Mouse (Mus musculus): ENCODE results near the gene Amigo3. TPM values are rescaled to one million over a fixed set of nuclear protein-coding genes. Genes with fewer than 3 reads are reported as not detected.

The Amigo3 gene
- total RNA-seq, 2 experiments from 2014 or later: 1.5 to 3.1 TPM

- Histone ChIP-seq H3K27ac (peak overlapping the region; percentile 92), H3K4me3 (peak overlapping the region; percentile 96)
- no peak for DNase-seq
- TF ChIP-seq CTCF (IDR thresholded peaks at IDR 0.05): no peak
- intact Hi-C loops (cut with DNase I): loop anchor here (1.0 to 10.0 kb wide), 4 partner anchors 42 to 320 kb away; no protein-coding TSS in a partner anchor
Measured at GRCm38 (mm10) chr9:108094998-108095411, 42.0 kb downstream of the Amigo3 start.

- Histone ChIP-seq H3K27ac (peak overlapping the region; percentile 92), H3K4me3 (peak overlapping the region; percentile 96)
- intact Hi-C loops (cut with DNase I): loop anchor here (1.0 to 10.0 kb wide), 4 partner anchors 42 to 319 kb away; no protein-coding TSS in a partner anchor
- peak; percentile 75 for TF ChIP-seq CTCF (IDR thresholded peaks at IDR 0.05)
- peak; percentile 72 for DNase-seq
Measured at GRCm38 (mm10) chr9:108095518-108095917, 42.6 kb downstream of the Amigo3 start.

- DNase-seq: no peak
- H3K4me3 ChIP-seq: no peak overlapping the region
- no peak for TF ChIP-seq CTCF (IDR thresholded peaks at IDR 0.05)
- H3K27ac ChIP-seq: peak overlapping the region; percentile 13; the same call in 1 of the 2 replicates
- intact Hi-C loops (cut with DNase I): loop anchor here (1.0 to 10.0 kb wide), 4 partner anchors 41 to 319 kb away; no protein-coding TSS in a partner anchor
Measured at GRCm38 (mm10) chr9:108095949-108096712, 43.2 kb downstream of the Amigo3 start.

- no peak for DNase-seq
Measured at GRCm38 (mm10) chr9:108099619-108100018, 46.7 kb downstream of the Amigo3 start.

GRCm38 (mm10) chr9:108104766-108105548 lies 52.0 kb downstream of the Amigo3 start:
- Histone ChIP-seq H3K27ac (no peak overlapping the region), H3K4me3 (no peak overlapping the region)
- intact Hi-C loops (cut with DNase I): no loop called here

More at GRCm38 (mm10) chr9:108099619-108100018, 46.7 kb downstream of the Amigo3 start:
- no peak overlapping the region for H3K27ac ChIP-seq
- no peak overlapping the region for H3K4me3 ChIP-seq
- intact Hi-C loops (cut with DNase I): loop anchor here (5.0 to 10.0 kb wide), 2 partner anchors 38 to 315 kb away; no protein-coding TSS in a partner anchor
- no peak for TF ChIP-seq CTCF (IDR thresholded peaks at IDR 0.05)

More at GRCm38 (mm10) chr9:108104766-108105548, 52.0 kb downstream of the Amigo3 start:
- TF ChIP-seq CTCF (IDR thresholded peaks at IDR 0.05): no peak
- no peak for DNase-seq

Small RNAs within 50 kb of the gene (microRNA-seq; reads per million reads assigned to microRNA genes)
- gene Gm47303: not detected
- not detected for gene Mir7088

Other genes with a start within 250 kb of the Amigo3 start
- 10 to 100 TPM; 22.0 to 22.7 TPM for gene Rbm6, start 179.9 kb upstream of the Amigo3 start, total RNA-seq (2021)
- gene Mon1a, start 165.0 kb upstream of the Amigo3 start, total RNA-seq (2021): 10 to 100 TPM in 1 of 2 experiments, 1 to 10 TPM in 1; 9.6 to 11.3 TPM
- gene Mst1r, start 146.3 kb upstream of the Amigo3 start, total RNA-seq (2021): under 1 TPM; 0.54 to 0.81 TPM
- not detected for gene Actl11, start 124.7 kb upstream of the Amigo3 start, total RNA-seq (2021)
- gene Camkv, start 117.5 kb upstream of the Amigo3 start, total RNA-seq (2021): under 1 TPM in 1 of 2 experiments, not detected in 1; 0.22 TPM
- under 1 TPM; 0.25 to 0.43 TPM for gene Traip, start 103.0 kb upstream of the Amigo3 start, total RNA-seq (2021)
- gene Uba7, start 77.7 kb upstream of the Amigo3 start, total RNA-seq (2021): 1 to 10 TPM; 2.3 to 3.1 TPM
- gene Gm20661, start 70.1 kb upstream of the Amigo3 start, total RNA-seq (2021): not detected
- 1 to 10 TPM; 1.1 to 3.2 TPM for gene Inka1, start 67.3 kb upstream of the Amigo3 start, total RNA-seq (2021)
- gene Cdhr4, start 60.7 kb upstream of the Amigo3 start, total RNA-seq (2021): under 1 TPM in 1 of 2 experiments, not detected in 1; 0.42 TPM
- not detected for gene Gm20662, start 56.8 kb upstream of the Amigo3 start, total RNA-seq (2021)
- 10 to 100 TPM; 26.2 to 30.5 TPM for gene Ip6k1, start 50.7 kb upstream of the Amigo3 start, total RNA-seq (2021)
- 1 to 10 TPM; 3.3 to 6.3 TPM for gene Gmppb, start 3.9 kb upstream of the Amigo3 start, total RNA-seq (2021)
- not detected for gene Mst1, start 27.3 kb downstream of the Amigo3 start, total RNA-seq (2021)
- 100 to 1,000 TPM; 128 to 157 TPM for gene Rnf123, start 30.2 kb downstream of the Amigo3 start, total RNA-seq (2021)
- gene Apeh, start 41.4 kb downstream of the Amigo3 start, total RNA-seq (2021): 10 to 100 TPM; 30.6 to 33.4 TPM
- under 1 TPM in 1 of 2 experiments, not detected in 1; 0.03 TPM for gene Bsn, start 137.2 kb downstream of the Amigo3 start, total RNA-seq (2021)
- gene Dag1, start 210.8 kb downstream of the Amigo3 start, total RNA-seq (2021): 100 to 1,000 TPM; 170 to 229 TPM
- 10 to 100 TPM in 1 of 2 experiments, 1 to 10 TPM in 1; 9.3 to 11.9 TPM for gene Nicn1, start 237.3 kb downstream of the Amigo3 start, total RNA-seq (2021)
- 1 to 10 TPM; 1.0 to 1.4 TPM for gene Amt, start 243.7 kb downstream of the Amigo3 start, total RNA-seq (2021)

All from gastrocnemius, adult 2 months (tissue).